Mouse (Mus musculus) stomach, adult 2 months (tissue): ENCODE data around the gene Colec11. TPM values are rescaled to one million over a fixed set of nuclear protein-coding genes. Genes with fewer than 3 reads are reported as not detected.

ENCODE experiments used
- polyA plus RNA-seq: library from polyadenylated mRNA; depleted of rRNA; stranded (reverse); fragments of >200 nt; gene quantifications from 2 replicates; pipeline ENCODE4 v1.2.3, GENCODE M21; 2012; rRNA removed

Colec11 gene
- polyA plus RNA-seq, result 0.14 and 0.17 TPM in 2 replicates

DNA sequence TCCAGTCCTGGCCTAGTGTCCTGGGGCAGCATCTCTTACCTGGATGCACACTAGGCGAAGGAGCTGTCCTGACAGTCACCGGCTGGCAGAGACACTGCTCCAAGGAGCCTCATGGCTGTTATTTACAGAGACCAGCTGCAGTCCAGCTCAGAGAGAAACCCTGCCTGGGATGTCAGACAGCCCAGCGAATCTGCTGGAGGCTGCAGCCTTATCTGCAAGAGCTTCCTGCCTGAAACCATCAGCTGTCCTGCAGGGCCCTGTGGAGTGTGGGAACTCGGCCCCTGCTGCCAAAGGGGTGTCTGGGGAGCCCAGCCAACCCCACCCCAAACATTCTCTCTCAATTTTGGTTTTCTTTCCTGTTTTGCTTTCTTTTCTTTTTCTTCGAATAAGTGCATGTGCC lies at the start of gene Colec11:
TSS of gene Colec11 (minus strand) at position 183 of the 400 bp plus-strand sequence.

DNA sequence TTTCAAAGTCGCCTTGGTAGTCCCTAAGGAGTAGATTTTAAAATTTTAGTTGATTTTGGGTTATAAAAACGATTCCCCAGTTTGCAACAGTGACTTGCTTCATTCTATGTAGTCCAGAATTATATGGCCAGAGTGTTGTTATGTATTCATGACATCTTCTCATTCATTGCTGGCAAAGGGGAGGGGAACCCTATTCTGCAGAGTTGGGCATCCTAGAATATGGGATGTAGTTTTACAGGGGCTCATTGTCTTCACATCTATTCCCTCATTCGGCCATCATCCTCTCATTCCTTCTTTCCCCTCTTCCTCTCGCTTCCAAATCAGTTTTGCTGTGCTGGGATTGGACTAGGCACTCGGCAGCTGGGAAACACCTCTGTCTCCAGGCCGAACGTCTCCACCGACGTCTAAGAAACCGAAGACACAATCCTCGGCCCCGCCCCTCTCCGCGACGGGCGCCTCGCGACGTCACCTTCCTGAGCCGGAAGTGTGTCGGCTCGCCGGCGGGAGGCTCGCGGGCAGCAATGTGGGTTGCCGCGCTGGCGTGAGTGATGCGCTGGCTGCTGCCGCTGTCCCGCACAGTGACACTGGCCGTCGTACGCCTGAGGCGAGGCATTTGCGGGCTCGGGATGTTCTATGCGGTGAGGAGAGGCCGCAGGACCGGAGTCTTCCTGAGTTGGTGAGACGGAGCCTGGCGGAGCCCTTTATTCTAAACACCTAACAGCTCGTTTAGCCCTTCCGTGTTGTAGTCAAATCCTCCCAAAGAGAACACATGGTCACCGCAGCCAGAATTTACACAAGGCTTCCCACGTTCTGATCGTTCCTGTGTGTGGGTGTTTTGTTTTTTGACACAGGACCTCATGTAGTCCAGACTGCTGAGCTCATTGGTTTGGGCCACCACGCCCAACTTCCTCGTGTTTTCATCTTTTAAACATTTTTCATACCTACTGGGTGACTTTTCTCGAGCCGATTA lies 26.2 kb upstream of the Colec11 start, which contains the start of gene Rnaseh1:
TSS of gene Rnaseh1 (plus strand) at position 462 of the 970 bp plus-strand sequence.

DNA sequence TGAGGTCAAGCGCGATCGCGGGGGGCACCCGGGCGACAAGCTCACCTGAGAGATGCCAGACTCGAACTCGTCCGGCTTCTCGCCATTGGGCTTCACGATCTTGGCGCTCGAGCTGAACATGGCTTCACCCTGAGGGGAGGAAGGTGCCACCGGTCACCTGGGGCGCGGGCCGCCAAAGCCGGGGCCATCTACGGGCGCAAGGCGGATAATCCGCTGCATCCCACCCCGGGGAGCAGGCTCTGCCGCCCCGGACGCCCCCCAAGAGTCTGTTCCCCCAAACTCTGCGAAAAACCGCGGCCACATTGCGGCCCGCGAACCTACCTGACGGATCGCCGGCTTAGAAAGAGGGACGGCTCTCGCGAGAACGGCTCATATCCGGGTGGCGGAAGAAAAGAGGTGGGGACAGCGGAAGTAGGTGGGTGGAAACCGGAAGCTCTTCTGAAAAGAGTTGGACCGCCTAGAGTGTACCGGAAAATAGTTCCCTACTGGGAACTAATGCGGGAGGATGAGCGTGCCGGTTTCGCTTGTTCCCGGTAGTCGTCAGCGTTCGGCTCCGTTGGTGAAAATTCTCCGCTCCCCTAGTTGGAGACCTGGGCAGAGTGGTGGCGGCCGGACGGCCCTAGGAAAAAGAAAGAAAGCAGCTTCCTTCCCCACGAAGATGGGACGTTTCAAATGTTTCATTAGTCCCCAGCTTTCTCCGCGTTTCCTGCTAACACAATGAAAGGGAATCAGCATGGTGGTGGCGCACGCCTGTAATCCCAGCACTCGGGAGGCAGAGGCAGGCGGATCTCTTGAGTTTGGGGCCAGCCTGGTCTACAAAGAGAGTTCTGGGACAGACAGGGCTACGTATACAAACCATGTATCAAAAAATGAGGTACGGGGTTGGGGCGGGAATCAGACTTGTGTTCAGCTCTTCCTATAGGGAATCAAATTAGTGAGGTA lies 12.6 kb upstream of the Colec11 start, which contains the start of gene Rps7:
TSS of gene Rps7 (minus strand) at position 419 of the 942 bp plus-strand sequence.

DNA sequence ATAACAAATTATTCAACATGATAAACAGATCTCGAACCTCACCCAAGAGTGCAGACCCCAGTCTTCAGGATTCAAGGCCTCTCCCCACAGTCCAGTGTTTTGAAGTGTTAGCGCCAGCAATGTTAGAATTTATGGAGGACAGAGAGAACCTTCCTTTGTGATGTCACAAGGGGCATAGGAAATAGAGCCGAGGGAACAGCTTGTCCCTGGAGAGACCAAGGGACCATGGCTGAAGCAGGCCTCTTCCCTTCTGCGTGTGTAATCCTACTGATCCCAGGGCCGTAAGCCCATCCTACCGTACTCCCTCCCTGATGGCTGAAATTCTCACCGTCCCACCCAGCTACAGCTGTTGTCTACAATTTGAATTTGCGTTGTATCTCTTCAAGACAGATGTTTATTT lies 40.8 kb downstream of the Colec11 start, which contains the start of gene Allc:
TSS of gene Allc (minus strand) at position 101 of the 400 bp plus-strand sequence.

DNA sequence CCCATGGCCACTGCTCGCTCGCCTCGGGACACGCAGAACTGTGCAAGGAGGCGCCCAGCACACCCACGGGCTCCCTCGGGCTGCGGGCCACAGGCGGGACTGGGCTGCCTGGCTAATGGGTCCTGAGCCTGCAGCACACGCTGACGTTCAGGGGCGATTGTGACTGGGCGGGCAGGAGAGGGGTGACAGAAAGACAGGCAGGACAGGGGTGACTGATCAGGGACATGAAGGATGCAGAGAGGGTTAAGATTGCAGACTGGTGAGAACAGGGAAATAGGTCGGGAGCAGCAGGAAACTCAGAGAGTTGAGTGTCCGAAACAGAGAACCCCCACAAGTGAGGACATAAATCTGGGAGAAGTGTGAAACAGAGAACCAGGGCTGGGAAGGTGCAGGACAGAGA lies 70.9 kb downstream of the Colec11 start, which contains the start of gene Dcdc2c:
TSS of gene Dcdc2c (minus strand) at position 101 of the 400 bp plus-strand sequence.

Other genes starting within 250 kb of the Colec11 start
- gene Dcdc2c, start 71.0 kb downstream of the Colec11 start, polyA plus RNA-seq, result not detected in 2 replicates
- not detected in 2 replicates for gene Allc, start 40.9 kb downstream of the Colec11 start, polyA plus RNA-seq
- gene Rps7, start 12.6 kb upstream of the Colec11 start, polyA plus RNA-seq, result 54.5 and 75.4 TPM in 2 replicates
- 2.2 and 2.8 TPM in 2 replicates for gene Rnaseh1, start 26.2 kb upstream of the Colec11 start, polyA plus RNA-seq
- gene Adi1, start 51.9 kb upstream of the Colec11 start, polyA plus RNA-seq, result 4.6 and 5.6 TPM in 2 replicates
- gene Trappc12, start 127.1 kb upstream of the Colec11 start, polyA plus RNA-seq, result 6.3 and 6.6 TPM in 2 replicates
- 16.4 and 17.7 TPM in 2 replicates for gene Eipr1, start 128.4 kb upstream of the Colec11 start, polyA plus RNA-seq